Mouse (Mus musculus) spleen, adult 2 months (tissue): ENCODE data around the gene Pbp2. TPM values are rescaled to one million over a fixed set of nuclear protein-coding genes. Genes with fewer than 3 reads are reported as not detected.

ENCODE experiments used
- DNase-seq, 2 experiments: peaks; one replicate each; pipeline versions ENCODE4 v3.0.0 to v3.0.0-alpha.2; 2012 to 2021; ENCODE audit warnings: low spot score in 2 of 2, low read depth in 1 of 2
- H3K27ac ChIP-seq: fragments of 200-500 bp; 2 replicates; pipeline ENCODE4 v1.5.1; 2012; ENCODE audit warnings: low read length, inconsistent platforms; ENCODE audit not compliant: insufficient read depth
- H3K27me3 ChIP-seq: fragments of 200-500 bp; 2 replicates; pipeline ENCODE4 v1.6.1; 2012; ENCODE audit warnings: mild to moderate bottlenecking, moderate library complexity, low read length, inconsistent platforms; ENCODE audit not compliant: control insufficient read depth, insufficient read depth
- H3K36me3 ChIP-seq: fragments of 200-500 bp; 2 replicates; pipeline ENCODE4 v1.6.1; 2012; ENCODE audit warnings: mild to moderate bottlenecking, low read length, inconsistent platforms; ENCODE audit not compliant: control insufficient read depth, insufficient read depth
- H3K4me1 ChIP-seq: fragments of 200-500 bp; 2 replicates; pipeline ENCODE4 v1.6.1; 2011; ENCODE audit warnings: inconsistent platforms; ENCODE audit not compliant: control insufficient read depth, insufficient read depth, insufficient read length
- H3K4me3 ChIP-seq: fragments of 200-500 bp; 2 replicates; pipeline ENCODE4 v1.5.1; 2011; ENCODE audit warnings: mild to moderate bottlenecking, inconsistent platforms; ENCODE audit not compliant: insufficient read depth, insufficient read length; ENCODE audit errors: extremely low read depth
- CTCF ChIP-seq: fragments of 200-500 bp; IDR thresholded peaks from 2 replicates; pipeline ENCODE4 v1.5.1; 2011; ENCODE audit warnings: mild to moderate bottlenecking, inconsistent platforms; ENCODE audit not compliant: insufficient read depth, insufficient read length, insufficient replicate concordance; ENCODE audit errors: extremely low read depth
- POLR2A ChIP-seq: fragments of 200-500 bp; IDR thresholded peaks from 2 replicates; pipeline ENCODE4 v1.6.1; 2011; ENCODE audit warnings: low read depth, low read length, inconsistent platforms
- WGBS: fragments of 180-500 bp; shearing (Covaris S2); methylation state at CpG from one replicate; pipeline ENCODE4 v1.1.7; 2018; 5-methylcytosine and 5-hydroxymethylcytosine counted together
- polyA plus RNA-seq: library from polyadenylated mRNA; depleted of rRNA; stranded (reverse); fragments of >200 nt; gene quantifications from 2 replicates; pipeline ENCODE4 v1.2.3, GENCODE M21; 2012; rRNA removed

Pbp2 gene
- polyA plus RNA-seq, 1 experiment = not detected

- no peaks in the 10 kb centered on the region for H3K27me3 ChIP-seq
- WGBS = 71% methylated on average over 2 of the region's 2 CpGs
- no peak overlapping the region for H3K4me3 ChIP-seq
- H3K36me3 ChIP-seq = no peaks in the 10 kb centered on the region
- DNase-seq = no peak
- no peaks in the 10 kb centered on the region for H3K4me1 ChIP-seq
- TF ChIP-seq CTCF = no peak
- no peak for TF ChIP-seq POLR2A
- no peak overlapping the region for H3K27ac ChIP-seq
Observed at GRCm38 (mm10) chr6:135262565-135262964, 47.6 kb downstream of the Pbp2 start.

GRCm38 (mm10) chr6:135261124-135261523 lies 49.1 kb downstream of the Pbp2 start:
- DNase-seq = no peak
- TF ChIP-seq POLR2A (no peak), CTCF (no peak)
- Histone ChIP-seq H3K27me3 (no peaks in the 10 kb centered on the region), H3K36me3 (no peaks in the 10 kb centered on the region), H3K4me1 (no peaks in the 10 kb centered on the region), H3K4me3 (no peak overlapping the region), H3K27ac (no peak overlapping the region)
- WGBS = 86% methylated on average over 9 of the region's 9 CpGs

- WGBS = 94% methylated on average over 6 of the region's 6 CpGs
Observed at GRCm38 (mm10) chr6:135260435-135260834, 49.8 kb downstream of the Pbp2 start.

More at GRCm38 (mm10) chr6:135260435-135260834, 49.8 kb downstream of the Pbp2 start:
- Histone ChIP-seq H3K4me1 (no peaks in the 10 kb centered on the region), H3K36me3 (no peaks in the 10 kb centered on the region), H3K4me3 (no peak overlapping the region), H3K27me3 (no peaks in the 10 kb centered on the region), H3K27ac (no peak overlapping the region)
- no peak for DNase-seq
- TF ChIP-seq POLR2A = no peak
- TF ChIP-seq CTCF = no peak

Other genes starting within 250 kb of the Pbp2 start
- gene Gprc5a, start 244.8 kb downstream of the Pbp2 start, polyA plus RNA-seq = 0.21 TPM in 2 replicates
- gene Gprc5d, start 192.1 kb downstream of the Pbp2 start, polyA plus RNA-seq = 0.09 and 0.25 TPM in 2 replicates
- 13.5 and 16.3 TPM in 2 replicates for gene Fam234b, start 112.4 kb downstream of the Pbp2 start, polyA plus RNA-seq
- gene Hebp1, start 112.4 kb downstream of the Pbp2 start, polyA plus RNA-seq = 52.5 and 53.8 TPM in 2 replicates
- gene Gsg1, start 56.1 kb downstream of the Pbp2 start, polyA plus RNA-seq = 0.83 and 1.1 TPM in 2 replicates
- gene Emp1, start 52.1 kb upstream of the Pbp2 start, polyA plus RNA-seq = 10.5 and 18.1 TPM in 2 replicates